In the genomic region with DNA sequence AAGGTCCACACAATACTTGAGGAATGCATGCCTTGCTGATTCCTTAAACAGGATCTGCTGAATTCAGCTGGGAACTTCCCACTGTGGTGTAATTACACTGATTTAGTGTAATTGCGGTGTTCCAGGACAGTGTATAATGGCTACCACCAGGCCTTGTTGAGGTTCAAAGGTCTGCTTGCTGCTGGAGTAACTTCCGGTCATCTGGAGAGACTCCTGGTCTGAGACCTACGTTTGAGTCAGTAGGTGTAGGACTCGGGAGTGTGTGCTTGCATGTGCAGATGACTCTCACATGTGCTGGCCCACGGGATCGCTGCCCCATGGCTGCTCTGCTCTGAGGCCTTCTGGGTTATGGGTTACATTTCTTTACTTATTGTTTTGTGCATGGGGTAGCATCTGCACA, we compare ENCODE assay signal across 15 mouse cellular contexts.
"Had no signal": no experiment of that assay in that cellular context is flagged by ENCODE, and none has a peak within 500 bp of the region (broad histone marks: within the 10 kb centered on the region; RNA-seq: fewer than 3 reads in every experiment).

No protein-coding gene starts in this region.

- H3K27me3 ChIP-seq: hindbrain, embryonic 15.5 days; limb, embryonic 12.5 days; midbrain, embryonic 15.5 days; neural tube, embryonic 13.5 days; stomach, embryonic 15.5 days had no signal

- H3K27ac ChIP-seq: hindbrain, embryonic 15.5 days; left cerebral cortex, adult 2 months; limb, embryonic 12.5 days; liver, embryonic 14.5 days; midbrain, embryonic 10.5 days; midbrain, embryonic 15.5 days; neural tube, embryonic 13.5 days; stomach, embryonic 15.5 days had no signal

- H3K4me1 ChIP-seq: hindbrain, embryonic 15.5 days; limb, embryonic 12.5 days; midbrain, embryonic 10.5 days; midbrain, embryonic 15.5 days; neural tube, embryonic 13.5 days; stomach, embryonic 15.5 days had no signal

- ATAC-seq: midbrain, embryonic 15.5 days had no signal

- H3K4me3 ChIP-seq: hindbrain, embryonic 15.5 days; left cerebral cortex, adult 2 months; limb, embryonic 12.5 days; midbrain, embryonic 10.5 days; midbrain, embryonic 15.5 days; neural tube, embryonic 13.5 days; stomach, embryonic 15.5 days had no signal

- H3K9ac ChIP-seq: hindbrain, embryonic 15.5 days; limb, embryonic 12.5 days; liver, embryonic 14.5 days; lung, embryonic 14.5 days; midbrain, embryonic 15.5 days; neural tube, embryonic 13.5 days; stomach, embryonic 15.5 days had no signal

- H3K4me2 ChIP-seq: hindbrain, embryonic 15.5 days; limb, embryonic 12.5 days; lung, embryonic 14.5 days; midbrain, embryonic 15.5 days; neural tube, embryonic 13.5 days; stomach, embryonic 15.5 days had no signal

- DNase-seq: kidney, adult 18-20 months; lung, embryonic 14.5 days; lung, postnatal 10 days; lung, postnatal 4 days; retina, postnatal 1 day; right cerebral cortex, postnatal 14 days; thymus, postnatal 36 days had no signal

- H3K9me3 ChIP-seq: hindbrain, embryonic 15.5 days; limb, embryonic 12.5 days; midbrain, embryonic 10.5 days; midbrain, embryonic 15.5 days; neural tube, embryonic 13.5 days; stomach, embryonic 15.5 days had no signal

- H3K36me3 ChIP-seq: hindbrain, embryonic 15.5 days; midbrain, embryonic 15.5 days; neural tube, embryonic 13.5 days; stomach, embryonic 15.5 days had no signal
